ENCODE assay signal across 8 mouse cellular contexts in the genomic region with DNA sequence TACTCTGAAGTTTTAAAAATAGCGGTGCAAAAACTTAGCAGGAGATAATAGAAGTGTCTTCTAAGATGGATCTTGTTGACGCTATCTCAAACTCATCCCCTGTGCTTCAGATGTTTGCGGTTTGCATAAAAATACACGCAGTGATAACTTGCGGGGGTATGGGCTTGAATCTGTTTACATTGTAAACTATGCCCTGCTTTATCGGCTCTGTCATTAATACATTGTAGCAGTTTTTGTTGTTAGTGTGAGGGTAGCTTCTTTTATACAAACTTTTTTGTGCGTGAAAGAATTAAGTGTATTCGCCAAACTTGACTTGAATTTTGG. TPM values are rescaled to one million over a fixed set of nuclear protein-coding genes. Genes with fewer than 3 reads are reported as not detected.
DNase-seq lines count a peak whose midpoint lies in the region; ATAC-seq and TF ChIP-seq lines count a peak whose summit lies in the region.

No protein-coding gene starts in this region.

- peak overlapping the region; percentile 88 for H3K4me3 ChIP-seq in heart, embryonic 12.5 days
- peak overlapping the region; percentile 98 for H3K4me3 ChIP-seq in ES-Bruce4 (ENCODE audit: low read depth, low read length)
- H3K4me3 ChIP-seq in forebrain, postnatal 0 days (ENCODE audit: low read depth, low read length): peak overlapping the region; percentile 93
- peak overlapping the region; percentile 87 for H3K4me3 ChIP-seq in macrophage (ENCODE audit: inconsistent target)

- intact Hi-C loops in heart, postnatal 25 days (cut with DNase I): no loop called here
- intact Hi-C loops in left cerebral cortex, postnatal 4 days (cut with DNase I): no loop called here

- peak overlapping the region; percentile 99 for H3K9ac ChIP-seq in heart, embryonic 12.5 days
- peak overlapping the region; percentile 98 for H3K9ac ChIP-seq in ES-Bruce4 (ENCODE audit: low read depth, poor library complexity, severe bottlenecking)
- peak overlapping the region; percentile 92 for H3K9ac ChIP-seq in forebrain, postnatal 0 days

- no peak for TF ChIP-seq CTCF in ES-Bruce4 (IDR thresholded peaks at IDR 0.05; ENCODE audit: low read depth, low read length)
- no peak for TF ChIP-seq CTCF in forebrain, postnatal 0 days (IDR thresholded peaks at IDR 0.05; ENCODE audit: low read depth)

- no peak for ATAC-seq in heart, embryonic 12.5 days (ENCODE audit: insufficient number of reproducible peaks, low FRiP score)
- no peak for ATAC-seq in forebrain, postnatal 0 days
- no peak for ATAC-seq in monocyte, adult 5-6 weeks (replicated peaks; ENCODE audit: insufficient number of reproducible peaks, low FRiP score, low TSS enrichment, poor library complexity, severe bottlenecking)

- 10% methylated on average over 8 of the region's 8 CpGs for WGBS in heart, embryonic 12.5 days
- 6% methylated on average over 8 of the region's 8 CpGs for WGBS in forebrain, postnatal 0 days
- 14% methylated on average over 8 of the region's 8 CpGs for WGBS in macrophage (ENCODE audit: missing documents)

- TF ChIP-seq EP300 in ES-Bruce4 (IDR thresholded peaks at IDR 0.05; ENCODE audit: insufficient read depth, low read depth, low read length): no peak

- peak overlapping the region; percentile 85 for H3K4me2 ChIP-seq in heart, embryonic 12.5 days
- H3K4me2 ChIP-seq in forebrain, postnatal 0 days (ENCODE audit: low read depth): peak overlapping the region; percentile 81

- no peak for DNase-seq in heart, postnatal 25 days (ENCODE audit: low spot score)
- no peak for DNase-seq in forebrain, postnatal 0 days
- no peak for DNase-seq in left cerebral cortex, postnatal 4 days
- no peak for DNase-seq in layer of hippocampus, adult 18-20 months (ENCODE audit: low spot score in 2 of 2)

- peaks cover 25% of the 10 kb centered on the region for H3K4me1 ChIP-seq in heart, embryonic 12.5 days (replicated peaks)
- H3K4me1 ChIP-seq in ES-Bruce4 (ENCODE audit: control insufficient read depth, insufficient read depth, low read length): no peaks in the 10 kb centered on the region
- H3K4me1 ChIP-seq in forebrain, postnatal 0 days (ENCODE audit: insufficient read depth): peaks cover 20% of the 10 kb centered on the region

- peaks cover 68% of the 10 kb centered on the region for H3K79me2 ChIP-seq in macrophage (ENCODE audit: inconsistent target)

- no peaks in the 10 kb centered on the region for H3K9me3 ChIP-seq in heart, embryonic 12.5 days (replicated peaks)
- no peaks in the 10 kb centered on the region for H3K9me3 ChIP-seq in ES-Bruce4 (replicated peaks; ENCODE audit: control insufficient read depth, insufficient read depth, low read length, poor library complexity, severe bottlenecking)
- no peaks in the 10 kb centered on the region for H3K9me3 ChIP-seq in forebrain, postnatal 0 days (ENCODE audit: low read length)

- no peaks in the 10 kb centered on the region for H3K27me3 ChIP-seq in heart, embryonic 12.5 days (replicated peaks)
- no peaks in the 10 kb centered on the region for H3K27me3 ChIP-seq in ES-Bruce4 (ENCODE audit: control insufficient read depth, insufficient read depth, low read length, poor library complexity, severe bottlenecking)
- H3K27me3 ChIP-seq in forebrain, postnatal 0 days (ENCODE audit: insufficient read depth, low read length): no peaks in the 10 kb centered on the region

- H3K36me3 ChIP-seq in heart, embryonic 12.5 days: peaks cover 3% of the 10 kb centered on the region; the same call in 1 of the 2 replicates
- H3K36me3 ChIP-seq in ES-Bruce4 (ENCODE audit: control insufficient read depth, insufficient read depth, low read length, poor library complexity, severe bottlenecking) (peaks cover 14% of the 10 kb centered on the region), macrophage (ENCODE audit: inconsistent target) (no peaks in the 10 kb centered on the region)
- no peaks in the 10 kb centered on the region for H3K36me3 ChIP-seq in forebrain, postnatal 0 days (ENCODE audit: insufficient read depth)

- H3K27ac ChIP-seq in heart, embryonic 12.5 days (ENCODE audit: poor library complexity, severe bottlenecking): peak overlapping the region; percentile 94; the same call in 1 of the 2 replicates
- H3K27ac ChIP-seq in ES-Bruce4 (ENCODE audit: insufficient read depth, low read length): peak overlapping the region; percentile 75; the same call in 1 of the 2 replicates
- 0 out of 2 replicates have a peak overlapping the region, but pooled peaks have one; percentile 96 for H3K27ac ChIP-seq in forebrain, postnatal 0 days (ENCODE audit: low read depth, low read length)
- peak overlapping the region; percentile 66 for H3K27ac ChIP-seq in macrophage

- TF ChIP-seq POLR2A in ES-Bruce4 (IDR thresholded peaks at IDR 0.05; ENCODE audit: insufficient read depth, low read length): no peak

RNA-seq across cellular contexts. Expression of a gene that starts 2.1 kb away (rescaled TPM):
- 49.1 and 50.4 TPM in 2 replicates for polyA plus RNA-seq in heart, embryonic 12.5 days (2016; fragmentation: Nextera tagmentation; extraction: Ambion mirVana)
- total RNA-seq in heart, postnatal 25 days (2021): 10 to 100 TPM; 41.6 to 47.1 TPM
- polyA plus RNA-seq in ES-Bruce4 (2011; ENCODE audit: insufficient read depth, insufficient read length, low read depth, missing spikeins): 173 and 197 TPM in 2 replicates
- 28.3 and 36.9 TPM in 2 replicates for total RNA-seq in forebrain, postnatal 0 days (2014; rRNA removed)
- polyA plus RNA-seq in forebrain, postnatal 0 days (2015; fragmentation: Nextera tagmentation; extraction: Ambion mirVana): 21.4 and 29.7 TPM in 2 replicates
- 100 to 1,000 TPM; 114 to 283 (median 163) TPM for total RNA-seq in macrophage (2018; cell fraction: chromatin; rRNA removed)
- total RNA-seq in macrophage (2018; cell fraction: cytosol; rRNA removed): 10 to 100 TPM; 27.9 to 46.3 (median 34.9) TPM
- 100 to 1,000 TPM in 10 of 26 experiments, 10 to 100 TPM in 16; 60.5 to 158 (median 90.6) TPM for total RNA-seq in macrophage (2018; cell fraction: nucleus; rRNA removed)
- polyA plus RNA-seq in macrophage (2018): 23.7 to 44.8 TPM (median 39.3 TPM) in 3 replicates
- 61.2 to 95.8 TPM (median 67.4 TPM) in 3 replicates for total RNA-seq in monocyte, adult 5-6 weeks (2017)
- 10 to 100 TPM; 72.5 to 75.8 TPM for total RNA-seq in left cerebral cortex, postnatal 4 days (2021)
- total RNA-seq in layer of hippocampus, adult 18-20 months (2021): 10 to 100 TPM; 50.9 to 60.0 TPM

RNA-seq across cellular contexts. Expression of a gene that starts 8.3 kb away (rescaled TPM):
- polyA plus RNA-seq in heart, embryonic 12.5 days (2016; fragmentation: Nextera tagmentation; extraction: Ambion mirVana): 1,439 and 1,474 TPM in 2 replicates
- total RNA-seq in heart, postnatal 25 days (2021): 1,000 to 10,000 TPM; 1,646 to 1,675 TPM
- polyA plus RNA-seq in ES-Bruce4 (2011; ENCODE audit: insufficient read depth, insufficient read length, low read depth, missing spikeins) (194 and 196 TPM in 2 replicates), macrophage (2018) (52.1 to 187 TPM (median 175 TPM) in 3 replicates)
- total RNA-seq in forebrain, postnatal 0 days (2014; rRNA removed): 78.2 and 186 TPM in 2 replicates
- polyA plus RNA-seq in forebrain, postnatal 0 days (2015; fragmentation: Nextera tagmentation; extraction: Ambion mirVana): 871 and 1,036 TPM in 2 replicates
- total RNA-seq in macrophage (2018; cell fraction: chromatin; rRNA removed): 10 to 100 TPM in 1 of 26 experiments, 1 to 10 TPM in 23, not detected in 2; 1.6 to 24.6 (median 4.6) TPM
- total RNA-seq in macrophage (2018; cell fraction: cytosol; rRNA removed): 100 to 1,000 TPM; 112 to 172 (median 144) TPM
- 10 to 100 TPM in 20 of 26 experiments, 1 to 10 TPM in 6; 4.5 to 32.2 (median 15.8) TPM for total RNA-seq in macrophage (2018; cell fraction: nucleus; rRNA removed)
- total RNA-seq in monocyte, adult 5-6 weeks (2017): 31.4 to 81.5 TPM (median 60.3 TPM) in 3 replicates
- 100 to 1,000 TPM; 211 to 236 TPM for total RNA-seq in left cerebral cortex, postnatal 4 days (2021)
- 100 to 1,000 TPM; 288 to 339 TPM for total RNA-seq in layer of hippocampus, adult 18-20 months (2021)

RNA-seq across cellular contexts. Expression of a gene that starts 20.6 kb away (rescaled TPM):
- polyA plus RNA-seq in heart, embryonic 12.5 days (2016; fragmentation: Nextera tagmentation; extraction: Ambion mirVana): 14.0 and 14.5 TPM in 2 replicates
- total RNA-seq in heart, postnatal 25 days (2021): under 1 TPM; 0.23 to 0.31 TPM
- polyA plus RNA-seq in ES-Bruce4 (2011; ENCODE audit: insufficient read depth, insufficient read length, low read depth, missing spikeins) (8.3 and 9.8 TPM in 2 replicates), macrophage (2018) (not detected in 3 replicates)
- 0.54 and 0.67 TPM in 2 replicates for total RNA-seq in forebrain, postnatal 0 days (2014; rRNA removed)
- polyA plus RNA-seq in forebrain, postnatal 0 days (2015; fragmentation: Nextera tagmentation; extraction: Ambion mirVana): 0.42 and 0.53 TPM in 2 replicates
- total RNA-seq in macrophage (2018; cell fraction: chromatin; rRNA removed): 1 to 10 TPM in 1 of 26 experiments, not detected in 25; 1.1 TPM
- under 1 TPM in 1 of 26 experiments, not detected in 25; 0.11 TPM for total RNA-seq in macrophage (2018; cell fraction: cytosol; rRNA removed)
- total RNA-seq in macrophage (2018; cell fraction: nucleus; rRNA removed): not detected
- total RNA-seq in monocyte, adult 5-6 weeks (2017): 1.5 TPM in 1 of 3 replicates, not detected in the others
- total RNA-seq in left cerebral cortex, postnatal 4 days (2021): not detected
- not detected for total RNA-seq in layer of hippocampus, adult 18-20 months (2021)
